Mouse (Mus musculus) left cerebral cortex, adult 18-20 months (tissue): ENCODE results near the gene Zfp169. TPM values are rescaled to one million over a fixed set of nuclear protein-coding genes. Genes with fewer than 3 reads are reported as not detected.
"Not testable (repeated sequence)": the region's sequence is repeated elsewhere in the genome, so short reads cannot be mapped to it uniquely, and the experiment has no call there.

Experiments
- DNase-seq, 2 experiments: peaks; one replicate each; pipeline ENCODE4 v3.0.0; 2021 to 2022; ENCODE audit warnings: low spot score in 2 of 2, mixed read lengths in 1 of 2
- microRNA-seq, 2 experiments: library from miRNA; unstranded; fragments of <30 nt; microRNA quantifications; one replicate each; pipeline ENCODE4 v1.2.0; 2021
- total RNA-seq, 2 experiments: library from RNA; stranded (reverse); gene quantifications; 2 replicates each; pipeline ENCODE4 v1.2.3; 2021

Gene Zfp169
- total RNA-seq, 2 experiments from 2014 or later: 21.1 to 28.8 TPM

GRCm38 (mm10) chr13:48519122-48519521 lies 5.9 kb upstream of the Zfp169 start:
- not testable (repeated sequence) for DNase-seq

- no peak for DNase-seq
Observed at GRCm38 (mm10) chr13:48515861-48516260, 2.6 kb upstream of the Zfp169 start.

GRCm38 (mm10) chr13:48508661-48509060 lies 4.6 kb downstream of the Zfp169 start:
- DNase-seq: no peak

- no peak for DNase-seq
Observed at GRCm38 (mm10) chr13:48502422-48502821, 10.8 kb downstream of the Zfp169 start.

GRCm38 (mm10) chr13:48498676-48499075 lies 14.6 kb downstream of the Zfp169 start:
- no peak for DNase-seq

- DNase-seq: peak; percentile 73 to 78
Observed at GRCm38 (mm10) chr13:48497693-48498221, 15.5 kb downstream of the Zfp169 start.

- no peak for DNase-seq
Observed at GRCm38 (mm10) chr13:48493183-48493582, 20.1 kb downstream of the Zfp169 start.

- DNase-seq: no peak
Observed at GRCm38 (mm10) chr13:48490396-48491182, 22.7 kb downstream of the Zfp169 start.

- DNase-seq: no peak
Observed at GRCm38 (mm10) chr13:48483606-48484005, 29.6 kb downstream of the Zfp169 start.

GRCm38 (mm10) chr13:48468656-48469180 lies 44.5 kb downstream of the Zfp169 start:
- DNase-seq: no peak

- no peak for DNase-seq
Observed at GRCm38 (mm10) chr13:48466186-48466585, 47.1 kb downstream of the Zfp169 start.

- peak; percentile 79 to 81 for DNase-seq
Observed at GRCm38 (mm10) chr13:48464170-48464569, 49.1 kb downstream of the Zfp169 start.

- no peak for DNase-seq
Observed at GRCm38 (mm10) chr13:48459280-48459679, 54.0 kb downstream of the Zfp169 start.

- DNase-seq: peak; percentile 21 to 23
Observed at GRCm38 (mm10) chr13:48448119-48448518, 65.1 kb downstream of the Zfp169 start.

GRCm38 (mm10) chr13:48443996-48444395 lies 69.3 kb downstream of the Zfp169 start:
- no peak for DNase-seq

GRCm38 (mm10) chr13:48438321-48438720 lies 74.9 kb downstream of the Zfp169 start:
- no peak for DNase-seq

Small RNA genes within 50 kb of the gene (microRNA-seq; reads per million reads assigned to microRNA genes)
- gene Gm24111: 0 reads per million in 2 experiments
- 289 to 308 reads per million in 2 experiments for gene Mirlet7a-1
- gene Mirlet7d: 19,818 to 20,856 reads per million in 2 experiments
- 0 reads per million in 2 experiments for gene Mirlet7f-1

Other genes with a start within 250 kb of the Zfp169 start
- gene A830005F24Rik, start 119 bp upstream of the Zfp169 start, total RNA-seq: 1 to 10 TPM; 1.7 to 1.8 TPM
- gene Ptpdc1, start 112.2 kb upstream of the Zfp169 start, total RNA-seq: 10 to 100 TPM; 21.8 to 23.5 TPM
- gene Barx1, start 149.5 kb upstream of the Zfp169 start, total RNA-seq: not detected